Mouse (Mus musculus) midbrain, postnatal 0 days (tissue): ENCODE results near the gene Rgcc. TPM values are rescaled to one million over a fixed set of nuclear protein-coding genes. Genes with fewer than 3 reads are reported as not detected.

Experiments used
- ATAC-seq: fragments of 200-750 bp; cut with Nextera tagmentation; 2 replicates; pipeline ENCODE4 v1.8.0; 2017; ENCODE audit warnings: moderate number of reproducible peaks, mild to moderate bottlenecking, moderate TSS enrichment, moderate library complexity; ENCODE audit not compliant: low FRiP score
- DNase-seq: peaks from one replicate; pipeline ENCODE4 v3.0.0-alpha.2; 2015; ENCODE audit warnings: low spot score
- H3K27ac ChIP-seq: fragments of 300-500 bp; sonication (generic); 2 replicates; pipeline ENCODE4 v1.5.1; 2014; ENCODE audit warnings: low read depth, mild to moderate bottlenecking, low read length, mixed read lengths
- H3K27me3 ChIP-seq: fragments of 300-500 bp; sonication (generic); 2 replicates; pipeline ENCODE4 v1.6.1; 2014; ENCODE audit warnings: low read length, control low read depth, mixed read lengths; ENCODE audit not compliant: insufficient read depth
- H3K36me3 ChIP-seq: fragments of 300-500 bp; sonication (generic); 2 replicates; pipeline ENCODE4 v1.6.1; 2014; ENCODE audit warnings: low read length, control low read depth, mixed read lengths; ENCODE audit not compliant: insufficient read depth
- H3K4me1 ChIP-seq: fragments of 300-500 bp; sonication (generic); 2 replicates; pipeline ENCODE4 v1.6.1; 2014; ENCODE audit warnings: mild to moderate bottlenecking, control low read depth, antibody characterized with exemption, low read length, mixed read lengths; ENCODE audit not compliant: insufficient read depth
- H3K4me2 ChIP-seq: fragments of 300-500 bp; sonication (generic); 2 replicates; pipeline ENCODE4 v1.6.1; 2014; ENCODE audit warnings: low read depth, mild to moderate bottlenecking, low read length, mixed read lengths; ENCODE audit not compliant: poor library complexity, severe bottlenecking
- H3K4me3 ChIP-seq: fragments of 300-500 bp; sonication (generic); 2 replicates; pipeline ENCODE4 v1.5.1; 2014; ENCODE audit warnings: low read depth, mild to moderate bottlenecking, low read length, moderate library complexity
- H3K9ac ChIP-seq: fragments of 300-500 bp; sonication (generic); replicated peaks from 2 replicates; pipeline ENCODE4 v1.6.1; 2014; ENCODE audit warnings: mild to moderate bottlenecking, low read length, moderate library complexity, mixed read lengths; ENCODE audit not compliant: poor library complexity, severe bottlenecking
- H3K9me3 ChIP-seq: fragments of 300-500 bp; sonication (generic); 2 replicates; pipeline ENCODE4 v1.6.1; 2016; ENCODE audit warnings: low read length, control low read depth
- CTCF ChIP-seq: IDR thresholded peaks from 2 replicates; pipeline ENCODE4 v1.5.1; 2016; ENCODE audit warnings: antibody characterized with exemption, mild to moderate bottlenecking
- WGBS: fragments of 180-500 bp; shearing (Covaris S2); extraction: QIAGEN DNeasy Blood & Tissue Kit; methylation state at CpG from one replicate; pipeline ENCODE4 v1.1.7; 2014; 5-methylcytosine and 5-hydroxymethylcytosine counted together
- polyA plus RNA-seq: library from polyadenylated mRNA; unstranded; fragments of >200 nt; fragmentation: Nextera tagmentation; extraction: Ambion mirVana; gene quantifications from 2 replicates; pipeline ENCODE4 v1.2.1, GENCODE M21; 2015
- total RNA-seq: library from RNA; depleted of rRNA; stranded (reverse); fragments of >200 nt; gene quantifications from 2 replicates; pipeline ENCODE4 v1.2.3, GENCODE M21; 2014

Gene Rgcc
- total and polyA plus RNA-seq, 2 experiments from 2014 or later, result 29.9 to 64.3 TPM

GRCm38 (mm10) chr14:79272188-79272694 is 29.2 kb downstream of the Rgcc start:
- no peaks in the 10 kb centered on the region for H3K27me3 ChIP-seq
- DNase-seq, result no peak

GRCm38 (mm10) chr14:79269551-79269950 is 31.9 kb downstream of the Rgcc start:
- DNase-seq (peak; percentile 30), ATAC-seq (no peak)
- TF ChIP-seq CTCF, result no peak
- WGBS, result 83% methylated on average over 1 of the region's 1 CpGs
- Histone ChIP-seq H3K4me2 (no peak overlapping the region), H3K9me3 (no peaks in the 10 kb centered on the region), H3K4me3 (no peak overlapping the region), H3K27ac (no peak overlapping the region), H3K27me3 (no peaks in the 10 kb centered on the region), H3K36me3 (no peaks in the 10 kb centered on the region), H3K9ac (no peak overlapping the region), H3K4me1 (no peaks in the 10 kb centered on the region; the same call in 1 of the 2 replicates)

More at GRCm38 (mm10) chr14:79272188-79272694, 29.2 kb downstream of the Rgcc start:
- no peak for TF ChIP-seq CTCF
- WGBS, result 97% methylated on average over 3 of the region's 3 CpGs
- Histone ChIP-seq H3K4me2 (no peak overlapping the region), H3K27ac (no peak overlapping the region), H3K4me1 (peaks cover 4% of the 10 kb centered on the region; the same call in 1 of the 2 replicates), H3K36me3 (no peaks in the 10 kb centered on the region), H3K4me3 (no peak overlapping the region), H3K9ac (no peak overlapping the region), H3K9me3 (no peaks in the 10 kb centered on the region)
- ATAC-seq, result no peak

- H3K36me3 ChIP-seq, result no peaks in the 10 kb centered on the region
- H3K9ac ChIP-seq, result no peak overlapping the region
- no peaks in the 10 kb centered on the region for H3K4me1 ChIP-seq
- no peak for TF ChIP-seq CTCF
- ATAC-seq (no peak), DNase-seq (no peak)
- H3K27me3 ChIP-seq, result no peaks in the 10 kb centered on the region
- no peak overlapping the region for H3K27ac ChIP-seq
- H3K4me2 ChIP-seq, result no peak overlapping the region
- no peak overlapping the region for H3K4me3 ChIP-seq
- no peaks in the 10 kb centered on the region for H3K9me3 ChIP-seq
- 92% methylated on average over 10 of the region's 10 CpGs for WGBS
Observed at GRCm38 (mm10) chr14:79267878-79268277, 33.6 kb downstream of the Rgcc start.

- TF ChIP-seq CTCF, result no peak
- 75% methylated on average over 1 of the region's 1 CpGs for WGBS
- no peak for ATAC-seq
Observed at GRCm38 (mm10) chr14:79267382-79267781, 34.1 kb downstream of the Rgcc start.

DNA sequence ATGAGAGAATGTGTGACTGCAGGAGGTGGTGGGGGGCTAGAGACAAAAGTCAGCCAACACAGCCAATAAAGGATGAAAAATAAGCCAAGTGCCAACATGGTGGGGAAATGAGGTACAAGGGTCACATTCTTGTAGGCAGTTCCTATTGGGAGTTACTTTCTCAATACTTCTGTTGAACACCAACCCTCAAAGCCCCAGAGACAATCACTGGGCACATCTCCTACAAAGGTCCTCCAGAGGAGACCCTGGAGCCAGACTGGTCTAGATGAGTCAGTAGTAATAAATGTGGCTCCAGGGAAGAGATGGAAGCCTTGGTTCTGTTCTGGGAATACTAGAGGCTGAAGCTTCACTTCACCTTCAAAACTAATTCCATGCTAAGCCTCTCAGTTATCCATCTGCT is 35.0 kb downstream of the Rgcc start:
- H3K4me2 ChIP-seq, result no peak overlapping the region

More at GRCm38 (mm10) chr14:79267382-79267781, 34.1 kb downstream of the Rgcc start:
- H3K36me3 ChIP-seq, result no peaks in the 10 kb centered on the region
- no peak for DNase-seq
- H3K27ac ChIP-seq, result no peak overlapping the region
- H3K9ac ChIP-seq, result no peak overlapping the region
- no peaks in the 10 kb centered on the region for H3K4me1 ChIP-seq
- H3K27me3 ChIP-seq, result no peaks in the 10 kb centered on the region
- no peaks in the 10 kb centered on the region for H3K9me3 ChIP-seq
- H3K4me2 ChIP-seq, result no peak overlapping the region
- H3K4me3 ChIP-seq, result no peak overlapping the region

GRCm38 (mm10) chr14:79265738-79266137 is 35.7 kb downstream of the Rgcc start:
- no peak for TF ChIP-seq CTCF
- 89% methylated on average over 6 of the region's 6 CpGs for WGBS
- Histone ChIP-seq H3K9ac (no peak overlapping the region), H3K4me3 (no peak overlapping the region), H3K9me3 (no peaks in the 10 kb centered on the region), H3K36me3 (no peaks in the 10 kb centered on the region), H3K4me2 (no peak overlapping the region), H3K27ac (no peak overlapping the region), H3K4me1 (no peaks in the 10 kb centered on the region), H3K27me3 (no peaks in the 10 kb centered on the region)
- no peak for ATAC-seq
- no peak for DNase-seq

More for the DNA sequence above, 35.0 kb downstream of the Rgcc start:
- Histone ChIP-seq H3K4me1 (no peaks in the 10 kb centered on the region), H3K27ac (no peak overlapping the region), H3K27me3 (no peaks in the 10 kb centered on the region), H3K4me3 (no peak overlapping the region), H3K9ac (no peak overlapping the region), H3K36me3 (no peaks in the 10 kb centered on the region), H3K9me3 (no peaks in the 10 kb centered on the region)
- no peak for TF ChIP-seq CTCF
- DNase-seq (no peak), ATAC-seq (no peak)
